Mouse (Mus musculus) ES-Bruce4 (cell line): ENCODE measurements around the gene Gabrr3.

ENCODE experiments used
- CTCF ChIP-seq: IDR thresholded peaks from one replicate; pipeline ENCODE4 v1.8.1; 2011; ENCODE audit warnings: low read depth, low read length
- EP300 ChIP-seq: IDR thresholded peaks from 2 replicates; pipeline ENCODE4 v1.6.1; 2011; ENCODE audit warnings: low read depth, low read length; ENCODE audit not compliant: insufficient read depth
- POLR2A ChIP-seq: IDR thresholded peaks from one replicate; pipeline ENCODE4 v1.8.1; 2011; ENCODE audit warnings: low read length; ENCODE audit not compliant: insufficient read depth

- TF ChIP-seq CTCF (no peak), EP300 (no peak), POLR2A (no peak)
Observed at GRCm38 (mm10) chr16:59493199-59493598, 86.1 kb downstream of the Gabrr3 start.
